In the genomic region with DNA sequence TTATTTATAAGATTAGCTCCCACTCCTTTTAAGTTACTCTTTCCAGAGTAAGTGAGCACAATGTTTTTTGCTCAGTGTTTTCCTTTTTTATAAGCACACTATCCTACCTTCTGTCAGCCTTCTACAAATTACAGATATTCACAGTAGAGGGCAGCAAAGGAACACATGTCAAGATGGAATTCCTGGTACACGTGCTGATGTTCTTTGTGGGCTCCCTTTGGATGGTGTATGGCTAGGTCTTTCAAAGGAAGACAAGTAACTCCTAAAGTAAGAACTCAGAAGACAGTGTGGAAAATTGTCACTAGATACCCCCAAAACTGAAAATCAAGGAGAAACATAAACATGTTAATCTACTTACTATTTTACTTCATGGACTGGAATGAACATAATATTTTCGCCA, we compare ENCODE assay signal across 9 mouse cellular contexts. TPM values are rescaled to one million over a fixed set of nuclear protein-coding genes. Genes with fewer than 3 reads are reported as not detected.
DNase-seq lines count a peak whose midpoint lies in the region; ATAC-seq and TF ChIP-seq lines count a peak whose summit lies in the region.
"Had no signal": no experiment of that assay in that cellular context is flagged by ENCODE, and none has a peak within 500 bp of the region (broad histone marks: within the 10 kb centered on the region; RNA-seq: fewer than 3 reads in every experiment).

No protein-coding gene starts in this region.

- H3K9me3 ChIP-seq in hindbrain, embryonic 13.5 days: no peaks in the 10 kb centered on the region

- CTCF ChIA-PET in Patski (lab: Charles Lee): interaction anchor here (0.8 kb wide), 1 partner anchor 1340 kb away, joined by 3 read pairs; no protein-coding TSS in a partner anchor

- peak; percentile 54 for TF ChIP-seq CTCF in Patski (IDR thresholded peaks at IDR 0.05)

- 0 out of 2 replicates have a peak, but pooled peaks cover 2% of the 10 kb centered on the region for H3K4me1 ChIP-seq in hindbrain, embryonic 13.5 days (replicated peaks)

- WGBS in hindbrain, embryonic 13.5 days: 51% methylated on average over 2 of the region's 2 CpGs

- H3K27ac ChIP-seq in hindbrain, embryonic 13.5 days: no peak overlapping the region

- peak; percentile 60 for ATAC-seq in Patski
- ATAC-seq in hindbrain, embryonic 13.5 days (ENCODE audit: low FRiP score): peak; percentile 68

- in situ Hi-C loops in Patski (cut with MboI; ENCODE audit: low pct_unique_long_range_greater_than_20kb): loop anchor here (5.0 kb wide), 1 partner anchor 1341 kb away; no protein-coding TSS in a partner anchor

- H3K9ac ChIP-seq in hindbrain, embryonic 13.5 days: no peak overlapping the region

- no peaks in the 10 kb centered on the region for H3K36me3 ChIP-seq in hindbrain, embryonic 13.5 days

- intact Hi-C loops in heart, postnatal 25 days (cut with DNase I): loop anchor here (2.0 kb wide), 1 partner anchor 1341 kb away; no protein-coding TSS in a partner anchor

- H3K4me2 ChIP-seq in hindbrain, embryonic 13.5 days: no peak overlapping the region

- POLR2A ChIA-PET in Patski (lab: Charles Lee): no interaction called here

- H3K4me3 ChIP-seq in hindbrain, embryonic 13.5 days: no peak overlapping the region

- H3K27me3 ChIP-seq in Patski: peaks cover 14% of the 10 kb centered on the region
- no peaks in the 10 kb centered on the region for H3K27me3 ChIP-seq in hindbrain, embryonic 13.5 days

- peak; percentile 49 for DNase-seq in kidney, adult 9 months
- no peak for DNase-seq in kidney, adult 18-20 months
- peak; percentile 57 for DNase-seq in 416B (ENCODE audit: low read depth)
- no peak for DNase-seq in Patski (ENCODE audit: low read depth, low spot score)
- DNase-seq in urinary bladder, adult 2 months (ENCODE audit: low spot score): no peak
- DNase-seq in heart, postnatal 25 days (ENCODE audit: low spot score): no peak
- no peak for DNase-seq in gastrocnemius, postnatal 4 days (ENCODE audit: low spot score in 2 of 2)
- DNase-seq: adrenal gland, adult 8-10 months had no signal

RNA-seq across cellular contexts. Expression of gene Tpk1, which starts 19.9 kb away (rescaled TPM):
- 6.4 TPM for polyA plus RNA-seq in Patski (2021)
- 5.3 and 5.9 TPM in 2 replicates for polyA plus RNA-seq in hindbrain, embryonic 13.5 days (2015; fragmentation: Nextera tagmentation; extraction: Ambion mirVana)
- polyA plus RNA-seq in urinary bladder, adult 2 months (2012; rRNA removed): 8.3 and 9.2 TPM in 2 replicates
- total RNA-seq in heart, postnatal 25 days (2021): 1 to 10 TPM; 2.4 to 3.3 TPM
- total RNA-seq in gastrocnemius, postnatal 4 days (2021): 1 to 10 TPM; 4.2 to 5.3 TPM

Comparison
In these comparisons a context has a peak if more than half of its experiments do, and no peak if none do; other contexts are left out.
1. DNase-seq: peak in kidney, adult 9 months (single experiment) and 416B (single experiment); none in kidney, adult 18-20 months (single experiment), Patski (single experiment), urinary bladder, adult 2 months (single experiment), heart, postnatal 25 days (single experiment) and gastrocnemius, postnatal 4 days (0 of 2).